Mouse (Mus musculus) erythroblast, embryonic 14.5 days (primary cell): Measurements from ENCODE around the gene Blzf1. TPM values are rescaled to one million over a fixed set of nuclear protein-coding genes. Genes with fewer than 3 reads are reported as not detected.

ENCODE experiments used
- H3K27me3 ChIP-seq: 2 replicates; pipeline ENCODE4 v1.6.1; 2012; ENCODE audit warnings: inconsistent platforms; ENCODE audit not compliant: control insufficient read depth
- H3K36me3 ChIP-seq: 2 replicates; pipeline ENCODE4 v1.6.1; 2012; ENCODE audit warnings: mild to moderate bottlenecking, inconsistent platforms; ENCODE audit not compliant: control insufficient read depth
- H3K4me1 ChIP-seq: 2 replicates; pipeline ENCODE4 v1.6.1; 2012; ENCODE audit warnings: inconsistent platforms; ENCODE audit not compliant: control insufficient read depth
- H3K4me3 ChIP-seq: replicated peaks from 2 replicates; pipeline ENCODE3; 2012; ENCODE audit warnings: moderate library complexity, mild to moderate bottlenecking, inconsistent platforms
- H3K9me3 ChIP-seq: 2 replicates; pipeline ENCODE4 v1.6.1; 2012; ENCODE audit warnings: low read length, inconsistent platforms, mixed read lengths; ENCODE audit not compliant: control insufficient read depth
- GATA1 ChIP-seq: IDR thresholded peaks from 2 replicates; pipeline ENCODE4 v1.6.1; 2012; ENCODE audit warnings: low read length, inconsistent platforms, mixed read lengths
- TAL1 ChIP-seq: IDR thresholded peaks from 3 replicates; pipeline ENCODE4 v1.6.1; 2012; ENCODE audit warnings: low read length, inconsistent platforms, mixed read lengths
- polyA plus RNA-seq: library from polyadenylated mRNA; stranded (reverse); fragments of >175 nt; gene quantifications from 2 replicates; pipeline ENCODE4 v1.2.3, GENCODE M21; 2012

Gene Blzf1
- polyA plus RNA-seq, 1 experiment = 0.12 TPM

- Histone ChIP-seq H3K27me3 (no peaks in the 10 kb centered on the region), H3K9me3 (no peaks in the 10 kb centered on the region), H3K4me1 (peaks cover 30% of the 10 kb centered on the region), H3K4me3 (peak overlapping the region; percentile 76), H3K36me3 (peaks cover 18% of the 10 kb centered on the region)
- TF ChIP-seq GATA1 (no peak), TAL1 (no peak)
Measured at GRCm38 (mm10) chr1:164307922-164308321, 633 bp upstream of the Blzf1 start.

- Histone ChIP-seq H3K27me3 (no peaks in the 10 kb centered on the region), H3K4me1 (peaks cover 28% of the 10 kb centered on the region), H3K4me3 (no peak within 1 kb of the TSS), H3K9me3 (no peaks in the 10 kb centered on the region), H3K36me3 (peaks cover 48% of the 10 kb centered on the region)
- no peak for TF ChIP-seq GATA1
- TF ChIP-seq TAL1 = no peak
Measured at GRCm38 (mm10) chr1:164303821-164304220, 3.5 kb downstream of the Blzf1 start, which contains the start of gene Nme7. Gene Nme7, plus strand, starts transcription at chr1:164304121.

GRCm38 (mm10) chr1:164301949-164302348 lies 5.3 kb downstream of the Blzf1 start:
- TF ChIP-seq TAL1 (no peak), GATA1 (no peak)
- no peak overlapping the region for H3K4me3 ChIP-seq
- peaks cover 17% of the 10 kb centered on the region for H3K4me1 ChIP-seq
- H3K27me3 ChIP-seq = no peaks in the 10 kb centered on the region
- no peaks in the 10 kb centered on the region for H3K9me3 ChIP-seq
- H3K36me3 ChIP-seq = peaks cover 63% of the 10 kb centered on the region

- H3K9me3 ChIP-seq = no peaks in the 10 kb centered on the region
- no peak overlapping the region for H3K4me3 ChIP-seq
- H3K4me1 ChIP-seq = no peaks in the 10 kb centered on the region
- H3K27me3 ChIP-seq = no peaks in the 10 kb centered on the region
- TF ChIP-seq TAL1 = no peak
- TF ChIP-seq GATA1 = no peak
- H3K36me3 ChIP-seq = peaks cover 78% of the 10 kb centered on the region
Measured at GRCm38 (mm10) chr1:164296473-164296872, 10.8 kb downstream of the Blzf1 start.

- H3K4me3 ChIP-seq = no peak overlapping the region
- no peaks in the 10 kb centered on the region for H3K27me3 ChIP-seq
- H3K36me3 ChIP-seq = peaks cover 71% of the 10 kb centered on the region
- no peaks in the 10 kb centered on the region for H3K9me3 ChIP-seq
- H3K4me1 ChIP-seq = no peaks in the 10 kb centered on the region
- TF ChIP-seq TAL1 (no peak), GATA1 (no peak)
Measured at GRCm38 (mm10) chr1:164294071-164294470, 13.2 kb downstream of the Blzf1 start.

- Histone ChIP-seq H3K4me3 (no peak overlapping the region), H3K4me1 (no peaks in the 10 kb centered on the region), H3K9me3 (no peaks in the 10 kb centered on the region), H3K27me3 (no peaks in the 10 kb centered on the region), H3K36me3 (peaks cover 54% of the 10 kb centered on the region)
- TF ChIP-seq TAL1 = no peak
- no peak for TF ChIP-seq GATA1
Measured at GRCm38 (mm10) chr1:164292040-164292439, 15.2 kb downstream of the Blzf1 start.

- Histone ChIP-seq H3K4me3 (no peak overlapping the region), H3K4me1 (no peaks in the 10 kb centered on the region), H3K36me3 (peaks cover 21% of the 10 kb centered on the region), H3K27me3 (no peaks in the 10 kb centered on the region), H3K9me3 (no peaks in the 10 kb centered on the region)
- TF ChIP-seq TAL1 (no peak), GATA1 (no peak)
Measured at GRCm38 (mm10) chr1:164287406-164287805, 19.9 kb downstream of the Blzf1 start.

GRCm38 (mm10) chr1:164284007-164284406 lies 23.3 kb downstream of the Blzf1 start:
- Histone ChIP-seq H3K4me3 (no peak overlapping the region), H3K4me1 (no peaks in the 10 kb centered on the region), H3K36me3 (no peaks in the 10 kb centered on the region), H3K9me3 (no peaks in the 10 kb centered on the region), H3K27me3 (no peaks in the 10 kb centered on the region)
- TF ChIP-seq GATA1 (no peak), TAL1 (no peak)

GRCm38 (mm10) chr1:164279332-164279731 lies 28.0 kb downstream of the Blzf1 start:
- H3K9me3 ChIP-seq = no peaks in the 10 kb centered on the region
- TF ChIP-seq GATA1 = no peak
- TF ChIP-seq TAL1 = no peak
- peaks cover 12% of the 10 kb centered on the region for H3K4me1 ChIP-seq
- H3K4me3 ChIP-seq = no peak overlapping the region
- H3K36me3 ChIP-seq = no peaks in the 10 kb centered on the region
- H3K27me3 ChIP-seq = no peaks in the 10 kb centered on the region

- Histone ChIP-seq H3K9me3 (no peaks in the 10 kb centered on the region), H3K4me1 (peaks cover 12% of the 10 kb centered on the region)
- TF ChIP-seq TAL1 (no peak), GATA1 (no peak)
Measured at GRCm38 (mm10) chr1:164276552-164276951, 30.7 kb downstream of the Blzf1 start.

More at GRCm38 (mm10) chr1:164276552-164276951, 30.7 kb downstream of the Blzf1 start:
- Histone ChIP-seq H3K4me3 (no peak overlapping the region), H3K36me3 (no peaks in the 10 kb centered on the region), H3K27me3 (no peaks in the 10 kb centered on the region)
